Mouse (Mus musculus) monocyte, adult 2 months (primary cell): Measurements from ENCODE around the gene Farp1.

ENCODE experiments used
- DNase-seq, 2 experiments: peaks; one replicate each; pipeline ENCODE4 v3.0.0; 2022; ENCODE audit warnings: low spot score in 2 of 2, low read depth in 1 of 2

Farp1 gene

GRCm38 (mm10) chr14:121216672-121217071 lies 181.7 kb downstream of the Farp1 start:
- no peak for DNase-seq

DNA sequence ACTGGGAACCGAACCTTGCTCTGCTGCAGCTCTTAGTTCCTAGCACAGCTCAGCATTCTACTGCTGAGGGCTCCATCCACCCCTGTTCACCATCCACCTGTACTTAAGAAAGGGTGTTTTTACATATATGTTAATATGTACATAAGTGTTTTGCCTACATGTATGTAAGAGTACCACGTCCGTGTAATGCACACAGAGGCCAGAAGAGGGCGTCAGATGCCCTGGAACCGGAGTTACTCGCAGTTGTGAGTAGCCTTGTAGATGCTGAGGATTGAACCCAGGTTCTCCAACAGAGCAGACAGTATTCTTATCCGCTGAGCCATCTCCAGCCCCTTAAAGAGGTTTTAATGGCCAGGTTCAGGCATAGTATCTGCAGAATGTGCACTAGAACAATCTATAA lies 183.6 kb downstream of the Farp1 start:
- no peak for DNase-seq

- DNase-seq = no peak
Measured at GRCm38 (mm10) chr14:121219226-121220039, 184.4 kb downstream of the Farp1 start.

DNA sequence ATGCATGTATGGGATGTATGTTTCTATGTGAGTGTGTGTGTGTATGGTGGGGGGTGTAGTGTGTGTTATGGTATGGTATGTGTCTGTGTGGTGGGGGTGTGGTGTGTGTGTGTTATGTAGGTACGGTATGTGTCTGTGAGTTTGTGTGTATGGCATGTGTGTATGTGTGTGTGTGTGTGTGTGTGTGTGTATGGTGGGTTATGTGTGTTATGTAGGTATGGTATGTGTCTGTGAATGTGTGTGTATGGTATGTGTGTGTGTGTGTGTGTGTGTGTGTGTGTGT lies 185.0 kb downstream of the Farp1 start:
- DNase-seq = no peak

DNA sequence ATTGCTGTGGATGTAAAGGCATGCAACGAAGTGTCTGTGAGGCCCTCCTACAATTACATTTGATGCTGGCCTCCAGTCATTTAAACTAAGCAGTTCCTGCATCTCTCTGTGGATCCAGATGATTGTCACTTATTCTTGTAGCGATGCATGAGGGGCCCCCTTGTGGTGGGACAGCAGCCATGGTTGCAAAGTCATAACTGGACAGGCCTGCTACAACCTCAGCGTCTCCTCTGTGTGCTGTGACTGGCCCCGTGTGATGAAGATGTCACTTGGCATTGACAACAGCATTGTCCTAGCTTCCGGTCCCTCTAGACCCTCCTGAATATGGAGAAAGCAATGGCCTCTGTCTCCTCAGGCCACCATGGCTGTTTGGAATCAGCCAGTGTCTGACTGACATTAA lies 185.7 kb downstream of the Farp1 start:
- DNase-seq = no peak

DNA sequence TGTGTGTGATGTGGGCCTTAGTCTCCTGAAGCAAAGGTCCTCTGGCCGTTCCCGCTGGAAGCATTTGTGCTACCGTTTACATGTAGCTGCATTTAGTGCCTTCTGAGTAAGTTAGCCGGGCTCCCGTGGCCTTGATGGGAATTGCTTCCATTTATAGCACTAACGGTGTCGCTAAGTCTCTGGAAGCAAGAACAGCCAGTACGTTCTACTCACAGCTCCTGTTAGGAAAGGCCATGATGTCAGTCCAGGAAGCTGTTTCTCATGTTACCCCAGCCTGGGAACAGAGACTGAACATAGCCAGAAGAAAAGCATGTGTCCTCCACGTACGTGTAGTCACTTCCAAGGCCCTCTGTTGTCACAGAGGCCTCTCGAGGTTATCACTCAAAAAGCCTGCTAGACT lies 190.8 kb downstream of the Farp1 start:
- no peak for DNase-seq

- DNase-seq = no peak
Measured at GRCm38 (mm10) chr14:121229036-121229773, 194.2 kb downstream of the Farp1 start.

GRCm38 (mm10) chr14:121231232-121231631 lies 196.2 kb downstream of the Farp1 start:
- DNase-seq = no peak

DNA sequence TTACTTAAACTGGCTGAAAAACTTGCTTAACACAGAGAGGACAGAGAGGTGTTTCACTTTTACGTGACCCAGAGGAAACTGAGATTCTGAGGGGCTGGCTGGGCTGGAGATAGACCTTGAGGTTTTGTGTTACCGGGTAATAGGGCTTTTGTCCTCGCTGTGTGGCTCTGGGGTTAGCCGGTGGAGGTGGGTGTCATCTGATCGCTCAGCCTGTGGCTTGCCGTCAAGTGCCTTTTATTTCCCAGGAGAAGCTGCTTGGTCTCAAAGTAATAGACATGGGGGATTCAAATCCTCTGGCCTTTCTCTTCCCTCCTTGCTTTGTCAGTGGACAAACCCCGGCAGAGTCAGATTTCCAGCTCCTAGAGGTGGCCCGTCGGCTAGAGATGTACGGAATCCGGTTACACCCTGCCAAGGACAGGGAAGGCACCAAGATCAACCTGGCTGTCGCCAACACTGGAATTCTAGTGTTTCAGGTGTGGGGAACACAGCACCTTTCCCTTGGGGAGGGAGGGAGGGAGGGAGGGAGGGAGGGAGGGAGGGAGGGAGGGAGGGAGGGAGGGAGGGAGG lies 199.8 kb downstream of the Farp1 start:
- DNase-seq = no peak

DNA sequence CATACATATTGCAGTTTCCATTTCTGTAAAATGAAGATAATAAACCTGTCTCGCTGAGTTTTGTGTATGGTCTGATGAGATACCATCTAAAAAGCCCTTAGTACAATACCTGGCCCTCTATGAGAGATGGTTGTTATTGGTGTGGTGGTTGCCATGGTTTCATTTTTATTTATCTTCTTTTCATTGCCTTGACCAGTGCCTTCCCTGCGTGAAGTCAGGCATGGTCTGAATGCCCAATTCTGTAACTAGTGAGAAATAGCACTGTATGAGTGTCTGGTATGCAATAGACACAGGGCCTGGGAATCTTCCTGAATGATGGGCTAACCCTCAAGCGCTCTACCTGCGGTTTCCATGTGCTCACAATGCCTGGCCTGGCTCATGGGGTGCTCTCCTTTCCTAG lies 201.7 kb downstream of the Farp1 start:
- no peak for DNase-seq

- DNase-seq = no peak
Measured at GRCm38 (mm10) chr14:121238727-121239126, 203.7 kb downstream of the Farp1 start.

GRCm38 (mm10) chr14:121239386-121239785 lies 204.4 kb downstream of the Farp1 start:
- no peak for DNase-seq

GRCm38 (mm10) chr14:121244104-121244503 lies 209.1 kb downstream of the Farp1 start:
- no peak for DNase-seq

DNA sequence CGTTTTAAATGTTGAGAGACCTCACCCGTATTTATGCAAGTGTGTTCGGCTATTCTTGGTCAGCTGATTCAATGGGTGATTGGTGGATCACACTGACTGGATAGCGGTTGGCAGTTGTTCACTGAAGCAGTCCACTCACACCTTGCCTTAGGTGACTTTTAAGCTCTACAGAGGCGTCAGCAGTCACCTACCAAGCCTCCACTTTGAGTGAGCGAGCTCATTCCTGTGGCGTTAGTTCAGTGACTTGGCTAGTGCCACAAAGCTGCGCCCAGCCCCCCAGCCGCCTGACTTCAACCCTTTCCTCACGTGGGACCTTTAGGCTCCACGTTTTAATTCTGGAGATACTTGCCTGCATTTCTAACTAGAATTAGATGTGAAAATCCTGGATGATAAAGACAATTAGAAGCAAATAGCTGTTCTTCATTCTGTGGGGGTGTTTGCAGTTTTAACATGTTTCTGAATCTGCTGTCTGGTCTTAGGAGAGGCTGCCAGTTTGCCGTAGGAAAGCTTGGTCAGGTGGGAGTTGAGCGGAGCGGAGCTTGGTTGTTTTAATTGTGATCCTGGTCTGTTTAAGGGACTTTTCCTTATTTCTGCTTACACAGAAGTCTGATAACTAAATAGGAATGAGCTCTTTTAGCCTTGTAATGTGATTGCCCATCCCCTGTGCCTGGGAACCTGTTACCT lies 211.2 kb downstream of the Farp1 start:
- DNase-seq = no peak

DNA sequence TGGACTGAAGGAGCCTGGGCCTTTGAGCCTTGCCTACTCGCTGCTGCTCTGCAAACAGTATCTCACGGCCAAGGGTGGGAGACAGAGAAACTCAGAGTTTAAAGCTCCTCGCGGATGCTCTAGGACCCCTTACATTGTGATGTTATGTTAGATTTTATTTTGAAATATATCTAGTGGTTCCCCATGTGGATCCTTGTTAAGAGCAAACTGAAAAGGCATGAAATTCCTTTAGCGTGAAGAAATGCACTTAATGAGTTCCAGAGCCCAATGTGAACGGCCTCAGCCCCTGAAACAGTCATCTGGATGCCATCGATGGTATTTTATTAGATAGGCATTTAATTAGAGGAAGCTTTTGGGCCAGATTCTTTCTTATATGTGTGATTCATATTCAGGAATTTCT lies 212.3 kb downstream of the Farp1 start:
- no peak for DNase-seq

DNA sequence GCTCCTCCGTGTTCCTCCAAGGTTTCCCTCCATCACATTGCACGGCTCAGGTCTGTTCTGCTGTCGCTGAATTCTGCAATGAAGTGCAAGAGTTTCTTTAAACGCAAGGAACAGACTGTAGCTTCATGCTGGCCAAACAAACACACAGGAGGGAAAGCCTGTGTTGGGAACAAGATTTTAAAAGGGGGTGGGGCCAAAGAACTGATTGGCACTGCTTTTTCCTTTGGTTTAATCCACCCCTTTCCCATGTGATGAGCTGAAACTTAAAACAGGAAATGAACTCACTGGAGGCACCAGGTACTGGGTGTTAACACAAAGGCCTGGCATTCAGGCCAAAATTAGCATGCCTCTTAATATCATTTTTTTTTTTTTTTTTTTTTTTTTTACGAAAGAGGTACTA lies 213.3 kb downstream of the Farp1 start:
- no peak for DNase-seq

- no peak for DNase-seq
Measured at GRCm38 (mm10) chr14:121251099-121251498, 216.1 kb downstream of the Farp1 start.

DNA sequence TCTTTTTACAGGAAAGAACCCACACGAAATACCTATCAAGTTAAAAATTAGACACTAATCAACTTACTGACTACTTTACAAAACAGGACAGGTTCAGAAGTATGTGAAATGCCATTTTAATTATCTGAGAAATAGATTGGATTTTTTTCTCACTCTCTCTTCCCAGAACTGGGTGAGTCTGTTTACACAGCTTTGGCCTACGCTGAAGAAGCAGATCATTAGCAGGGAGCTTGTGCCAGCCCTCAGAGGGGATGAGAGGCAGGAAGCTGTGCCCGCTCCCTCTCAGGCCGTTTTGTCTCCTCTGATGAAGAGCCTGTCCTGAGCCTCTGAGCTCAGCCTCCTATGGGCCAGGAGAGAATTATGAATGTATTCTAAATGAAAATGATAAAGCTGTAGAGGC lies 216.7 kb downstream of the Farp1 start:
- no peak for DNase-seq

DNA sequence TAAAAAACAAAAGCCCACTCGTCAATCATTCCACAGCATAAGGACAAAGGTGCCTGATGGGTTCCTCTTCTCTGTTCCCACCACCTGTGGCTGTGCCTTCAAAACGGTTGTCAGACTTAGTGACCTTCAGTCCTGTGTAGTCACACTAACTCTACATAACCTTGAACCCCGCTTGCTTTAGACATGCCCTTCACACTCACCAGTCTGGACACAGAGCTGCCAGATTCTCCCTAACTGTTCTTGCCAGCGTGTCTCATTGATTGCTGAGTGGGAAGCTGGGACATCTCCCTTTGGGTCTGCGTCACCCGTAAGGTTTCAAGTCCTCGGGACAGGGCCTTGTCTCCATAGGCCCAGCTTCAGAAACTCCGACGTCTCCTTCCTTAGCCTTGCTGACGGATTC lies 217.5 kb downstream of the Farp1 start:
- no peak for DNase-seq

- DNase-seq = no peak
Measured at GRCm38 (mm10) chr14:121254869-121255268, 219.9 kb downstream of the Farp1 start.

GRCm38 (mm10) chr14:121255469-121255868 lies 220.5 kb downstream of the Farp1 start:
- DNase-seq = no peak

GRCm38 (mm10) chr14:121256896-121257295 lies 221.9 kb downstream of the Farp1 start:
- DNase-seq = no peak
